Mouse (Mus musculus): ENCODE measurements around the gene Gm47955. TPM values are rescaled to one million over a fixed set of nuclear protein-coding genes. Genes with fewer than 3 reads are reported as not detected.
A peak's percentile ranks its signal among the peaks of the same experiment; 100 is the strongest.
"Not testable (repeated sequence)": the region's sequence is repeated elsewhere in the genome, so short reads cannot be mapped to it uniquely, and the experiment has no call there.

Gm47955 gene
- total RNA-seq, 1 experiment, result not detected

DNA sequence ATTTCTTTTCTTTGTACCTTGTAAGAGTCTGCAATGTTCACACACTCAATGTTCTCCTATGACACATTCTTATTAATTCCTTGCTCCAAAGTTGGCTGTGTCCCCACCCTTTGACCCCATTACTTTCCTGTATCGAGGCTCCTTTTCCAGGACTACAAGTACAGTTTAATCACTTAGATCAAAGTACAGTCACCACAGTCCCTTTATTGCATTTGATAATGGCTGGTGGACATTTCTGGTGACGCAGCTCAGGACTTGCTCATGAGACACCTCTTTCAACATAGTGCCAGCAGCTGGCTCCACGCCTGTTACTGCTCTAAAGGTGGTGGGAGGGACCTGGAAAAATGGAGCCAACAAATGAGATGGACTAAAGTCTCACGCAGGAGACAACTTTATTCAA lies 31.0 kb downstream of the Gm47955 start:
- in situ Hi-C loops (cut with MboI; ENCODE audit: low sequenced_read_pairs in 2 of 2, unreplicated experiment in 2 of 2), result loop anchor here in 1 of 2 experiments (25.0 kb wide), 1 partner anchor 179 kb away; no protein-coding TSS in a partner anchor
- H3K4me3 ChIP-seq (ENCODE audit: insufficient read depth in 1 of 2, low read depth in 1 of 2, low read length in 2 of 2, poor library complexity in 1 of 2, severe bottlenecking in 1 of 2), result no peak overlapping the region
- no peak for DNase-seq (ENCODE audit: low read depth, low spot score)
- H3K27ac ChIP-seq (ENCODE audit: insufficient read depth, low read depth, low read length, poor library complexity, severe bottlenecking), result no peak overlapping the region
- TF ChIP-seq CHD2 (IDR thresholded peaks at IDR 0.05; ENCODE audit: low read depth, low read length), result no peak
- no peak for TF ChIP-seq ZC3H11A (IDR thresholded peaks at IDR 0.05; ENCODE audit: borderline replicate concordance, low read depth, low read length)
- TF ChIP-seq HCFC1 (IDR thresholded peaks at IDR 0.05; ENCODE audit: borderline replicate concordance, insufficient read depth, low read length), result no peak
- no peak for TF ChIP-seq MAFK (IDR thresholded peaks at IDR 0.05; ENCODE audit: insufficient read depth, low read depth, low read length)
- no peak for TF ChIP-seq ZNF384 (IDR thresholded peaks at IDR 0.05; ENCODE audit: low read depth, low read length)
- no peaks in the 10 kb centered on the region for H3K9me3 ChIP-seq (ENCODE audit: control insufficient read depth, insufficient read depth, low read depth, low read length)
- H3K9ac ChIP-seq (ENCODE audit: insufficient read depth, low read depth, low read length, poor library complexity, severe bottlenecking), result no peak overlapping the region
- H3K36me3 ChIP-seq (ENCODE audit: control insufficient read depth, insufficient read depth, low read length, poor library complexity, severe bottlenecking), result no peaks in the 10 kb centered on the region
- no peaks in the 10 kb centered on the region for H3K4me1 ChIP-seq (ENCODE audit: control insufficient read depth in 2 of 2, insufficient read depth in 2 of 2, low read length in 2 of 2, poor library complexity in 1 of 2)

DNA sequence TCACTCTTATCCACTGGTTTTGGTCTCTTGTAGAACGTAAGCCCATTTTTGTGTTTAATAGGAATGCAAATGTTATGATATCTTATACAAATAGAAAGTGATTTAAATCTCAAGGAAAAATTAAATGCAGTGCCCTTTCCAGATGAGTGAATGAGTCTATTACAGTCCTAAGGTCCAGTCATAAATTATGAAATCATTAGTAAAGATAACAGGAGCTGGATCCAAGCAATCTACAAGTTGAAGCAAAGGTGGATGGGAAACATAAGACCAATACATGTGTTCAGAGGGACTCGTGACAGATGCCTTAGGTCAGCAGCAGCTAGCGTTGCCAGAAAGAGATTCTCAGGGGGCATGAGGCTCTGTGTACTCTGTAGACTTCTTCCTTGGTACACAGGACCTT lies 31.5 kb downstream of the Gm47955 start:
- Histone ChIP-seq H3K4me1 (ENCODE audit: control insufficient read depth in 2 of 2, insufficient read depth in 2 of 2, low read length in 2 of 2, poor library complexity in 1 of 2) (no peaks in the 10 kb centered on the region), H3K27ac (ENCODE audit: insufficient read depth, low read depth, low read length, poor library complexity, severe bottlenecking) (no peak overlapping the region), H3K9ac (ENCODE audit: insufficient read depth, low read depth, low read length, poor library complexity, severe bottlenecking) (no peak overlapping the region), H3K9me3 (ENCODE audit: control insufficient read depth, insufficient read depth, low read depth, low read length) (no peaks in the 10 kb centered on the region), H3K36me3 (ENCODE audit: control insufficient read depth, insufficient read depth, low read length, poor library complexity, severe bottlenecking) (no peaks in the 10 kb centered on the region), H3K4me3 (ENCODE audit: insufficient read depth in 1 of 2, low read depth in 1 of 2, low read length in 2 of 2, poor library complexity in 1 of 2, severe bottlenecking in 1 of 2) (no peak overlapping the region)
- in situ Hi-C loops (cut with MboI; ENCODE audit: low sequenced_read_pairs in 2 of 2, unreplicated experiment in 2 of 2), result loop anchor here in 1 of 2 experiments (25.0 kb wide), 1 partner anchor 179 kb away; no protein-coding TSS in a partner anchor
- TF ChIP-seq ZC3H11A (IDR thresholded peaks at IDR 0.05; ENCODE audit: borderline replicate concordance, low read depth, low read length) (no peak), ZNF384 (IDR thresholded peaks at IDR 0.05; ENCODE audit: low read depth, low read length) (no peak), MAFK (IDR thresholded peaks at IDR 0.05; ENCODE audit: insufficient read depth, low read depth, low read length) (no peak), HCFC1 (IDR thresholded peaks at IDR 0.05; ENCODE audit: borderline replicate concordance, insufficient read depth, low read length) (no peak), CHD2 (IDR thresholded peaks at IDR 0.05; ENCODE audit: low read depth, low read length) (no peak)
- DNase-seq (ENCODE audit: low read depth, low spot score), result no peak

- TF ChIP-seq HCFC1 (IDR thresholded peaks at IDR 0.05; ENCODE audit: borderline replicate concordance, insufficient read depth, low read length) (no peak), ZNF384 (IDR thresholded peaks at IDR 0.05; ENCODE audit: low read depth, low read length) (no peak), CHD2 (IDR thresholded peaks at IDR 0.05; ENCODE audit: low read depth, low read length) (no peak)
- DNase-seq (ENCODE audit: low read depth, low spot score), result no peak
These were observed 32.0 kb downstream of the Gm47955 start for GRCm38 (mm10) chr1:82992093-82992492.

GRCm38 (mm10) chr1:82993947-82994346 lies 33.9 kb downstream of the Gm47955 start:
- in situ Hi-C loops (cut with MboI; ENCODE audit: low sequenced_read_pairs in 2 of 2, unreplicated experiment in 2 of 2), result loop anchor here in 1 of 2 experiments (25.0 kb wide), 1 partner anchor 182 kb away; no protein-coding TSS in a partner anchor
- no peak for TF ChIP-seq HCFC1 (IDR thresholded peaks at IDR 0.05; ENCODE audit: borderline replicate concordance, insufficient read depth, low read length)
- TF ChIP-seq CHD2 (IDR thresholded peaks at IDR 0.05; ENCODE audit: low read depth, low read length), result no peak
- no peak for TF ChIP-seq MAFK (IDR thresholded peaks at IDR 0.05; ENCODE audit: insufficient read depth, low read depth, low read length)
- no peak overlapping the region for H3K4me3 ChIP-seq (ENCODE audit: insufficient read depth in 1 of 2, low read depth in 1 of 2, low read length in 2 of 2, poor library complexity in 1 of 2, severe bottlenecking in 1 of 2)
- H3K4me1 ChIP-seq (ENCODE audit: control insufficient read depth in 2 of 2, insufficient read depth in 2 of 2, low read length in 2 of 2, poor library complexity in 1 of 2), result no peaks in the 10 kb centered on the region
- H3K9ac ChIP-seq (ENCODE audit: insufficient read depth, low read depth, low read length, poor library complexity, severe bottlenecking), result no peak overlapping the region
- no peaks in the 10 kb centered on the region for H3K36me3 ChIP-seq (ENCODE audit: control insufficient read depth, insufficient read depth, low read length, poor library complexity, severe bottlenecking)
- no peak overlapping the region for H3K27ac ChIP-seq (ENCODE audit: insufficient read depth, low read depth, low read length, poor library complexity, severe bottlenecking)
- no peak for DNase-seq (ENCODE audit: low read depth, low spot score)
- no peaks in the 10 kb centered on the region for H3K9me3 ChIP-seq (ENCODE audit: control insufficient read depth, insufficient read depth, low read depth, low read length)

More at GRCm38 (mm10) chr1:82992093-82992492, 32.0 kb downstream of the Gm47955 start:
- H3K9ac ChIP-seq (ENCODE audit: insufficient read depth, low read depth, low read length, poor library complexity, severe bottlenecking), result no peak overlapping the region
- no peaks in the 10 kb centered on the region for H3K9me3 ChIP-seq (ENCODE audit: control insufficient read depth, insufficient read depth, low read depth, low read length)
- H3K36me3 ChIP-seq (ENCODE audit: control insufficient read depth, insufficient read depth, low read length, poor library complexity, severe bottlenecking), result no peaks in the 10 kb centered on the region
- H3K4me3 ChIP-seq (ENCODE audit: insufficient read depth in 1 of 2, low read depth in 1 of 2, low read length in 2 of 2, poor library complexity in 1 of 2, severe bottlenecking in 1 of 2), result no peak overlapping the region
- in situ Hi-C loops (cut with MboI; ENCODE audit: low sequenced_read_pairs in 2 of 2, unreplicated experiment in 2 of 2), result loop anchor here in 1 of 2 experiments (25.0 kb wide), 1 partner anchor 180 kb away; no protein-coding TSS in a partner anchor
- H3K4me1 ChIP-seq (ENCODE audit: control insufficient read depth in 2 of 2, insufficient read depth in 2 of 2, low read length in 2 of 2, poor library complexity in 1 of 2), result no peaks in the 10 kb centered on the region
- no peak overlapping the region for H3K27ac ChIP-seq (ENCODE audit: insufficient read depth, low read depth, low read length, poor library complexity, severe bottlenecking)

DNA sequence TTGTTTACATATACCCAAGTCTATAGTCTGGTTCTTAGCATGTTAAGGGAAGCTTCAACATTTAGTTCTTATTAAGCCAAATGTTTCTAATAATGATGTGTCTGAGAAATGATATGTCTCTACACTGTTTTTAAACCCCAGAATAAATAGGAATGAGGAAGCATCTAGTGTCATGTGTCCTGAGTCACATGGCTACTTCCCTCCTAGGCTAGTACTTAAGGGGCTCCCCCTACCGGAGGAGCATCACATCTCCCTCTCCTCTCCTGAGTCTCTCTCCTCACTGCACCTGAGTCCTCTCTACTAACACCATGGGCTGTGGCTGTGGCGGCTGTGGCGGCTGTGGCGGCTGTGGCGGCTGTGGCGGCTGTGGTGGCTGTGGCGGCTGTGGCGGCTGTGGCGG lies 40.2 kb downstream of the Gm47955 start, which contains the start of gene Gm47959:
Gene Gm47959, plus strand, starts transcription at position 243 of the 400 bp plus-strand sequence.
- peak; percentile 36 for DNase-seq (ENCODE audit: low read depth, low spot score)
- peak within 1 kb of the TSS in 1 of 2 experiments; percentile 53; a peak in 2 of 4 replicates for H3K4me3 ChIP-seq (ENCODE audit: insufficient read depth in 1 of 2, low read depth in 1 of 2, low read length in 2 of 2, poor library complexity in 1 of 2, severe bottlenecking in 1 of 2)
- H3K36me3 ChIP-seq (ENCODE audit: control insufficient read depth, insufficient read depth, low read length, poor library complexity, severe bottlenecking); H3K9me3 ChIP-seq (ENCODE audit: control insufficient read depth, insufficient read depth, low read depth, low read length); in situ Hi-C loops (cut with MboI; ENCODE audit: low sequenced_read_pairs in 2 of 2, unreplicated experiment in 2 of 2); H3K9ac ChIP-seq (ENCODE audit: insufficient read depth, low read depth, low read length, poor library complexity, severe bottlenecking); H3K27ac ChIP-seq (ENCODE audit: insufficient read depth, low read depth, low read length, poor library complexity, severe bottlenecking); H3K4me1 ChIP-seq (ENCODE audit: control insufficient read depth in 2 of 2, insufficient read depth in 2 of 2, low read length in 2 of 2, poor library complexity in 1 of 2): not testable (repeated sequence)

Measured in ES-E14 (cell line).